Mouse (Mus musculus): Measurements from ENCODE around the gene Abcb4.
"Not testable (repeated sequence)": the region's sequence is repeated elsewhere in the genome, so short reads cannot be mapped to it uniquely, and the experiment has no call there.

The Abcb4 gene

DNA sequence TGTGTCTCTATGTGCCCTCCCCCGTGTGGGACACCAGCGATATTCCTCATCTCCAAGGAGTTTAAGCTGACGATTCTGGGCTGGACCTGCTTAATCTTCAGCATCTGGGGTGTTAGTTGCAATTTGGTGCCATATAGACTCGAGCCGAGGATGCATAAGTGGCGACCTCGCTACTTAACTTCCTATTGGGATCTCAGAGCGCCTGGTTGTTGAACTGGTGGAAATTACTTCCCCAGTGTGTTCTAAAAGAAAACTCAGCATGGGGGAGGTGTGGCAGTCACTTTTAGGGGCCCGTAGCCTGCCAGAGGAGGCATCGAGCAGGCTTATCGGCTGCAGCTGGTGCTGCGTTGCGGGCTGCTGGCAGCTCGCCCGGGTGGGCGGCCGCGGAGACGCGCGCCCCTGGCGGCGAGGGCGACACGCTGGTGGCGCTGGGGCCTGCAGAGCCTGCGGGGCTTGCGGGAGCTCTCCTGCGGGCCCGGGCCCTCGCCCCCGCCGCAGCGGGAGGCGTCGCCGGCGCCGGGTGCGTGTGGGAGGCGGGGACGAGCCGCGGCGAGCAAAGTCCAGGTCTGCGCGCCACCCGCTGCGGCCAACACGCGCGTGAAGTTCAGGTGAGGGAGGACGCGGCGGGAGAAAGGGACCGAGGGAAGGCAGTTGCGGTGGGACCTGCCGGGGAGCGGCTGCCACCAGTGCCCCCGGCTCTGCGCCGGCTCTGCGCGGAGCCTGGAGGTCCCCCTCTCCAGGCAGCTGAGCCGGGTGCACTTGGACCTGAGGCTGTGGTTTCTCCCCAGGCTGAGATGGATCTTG, at the start of gene Abcb4:
TSS of gene Abcb4 (plus strand) at position 418 of the 804 bp plus-strand sequence.
- peak; percentile 46 to 53 for DNase-seq (ENCODE audit: low read depth in 2 of 2, low spot score in 2 of 2)

DNA sequence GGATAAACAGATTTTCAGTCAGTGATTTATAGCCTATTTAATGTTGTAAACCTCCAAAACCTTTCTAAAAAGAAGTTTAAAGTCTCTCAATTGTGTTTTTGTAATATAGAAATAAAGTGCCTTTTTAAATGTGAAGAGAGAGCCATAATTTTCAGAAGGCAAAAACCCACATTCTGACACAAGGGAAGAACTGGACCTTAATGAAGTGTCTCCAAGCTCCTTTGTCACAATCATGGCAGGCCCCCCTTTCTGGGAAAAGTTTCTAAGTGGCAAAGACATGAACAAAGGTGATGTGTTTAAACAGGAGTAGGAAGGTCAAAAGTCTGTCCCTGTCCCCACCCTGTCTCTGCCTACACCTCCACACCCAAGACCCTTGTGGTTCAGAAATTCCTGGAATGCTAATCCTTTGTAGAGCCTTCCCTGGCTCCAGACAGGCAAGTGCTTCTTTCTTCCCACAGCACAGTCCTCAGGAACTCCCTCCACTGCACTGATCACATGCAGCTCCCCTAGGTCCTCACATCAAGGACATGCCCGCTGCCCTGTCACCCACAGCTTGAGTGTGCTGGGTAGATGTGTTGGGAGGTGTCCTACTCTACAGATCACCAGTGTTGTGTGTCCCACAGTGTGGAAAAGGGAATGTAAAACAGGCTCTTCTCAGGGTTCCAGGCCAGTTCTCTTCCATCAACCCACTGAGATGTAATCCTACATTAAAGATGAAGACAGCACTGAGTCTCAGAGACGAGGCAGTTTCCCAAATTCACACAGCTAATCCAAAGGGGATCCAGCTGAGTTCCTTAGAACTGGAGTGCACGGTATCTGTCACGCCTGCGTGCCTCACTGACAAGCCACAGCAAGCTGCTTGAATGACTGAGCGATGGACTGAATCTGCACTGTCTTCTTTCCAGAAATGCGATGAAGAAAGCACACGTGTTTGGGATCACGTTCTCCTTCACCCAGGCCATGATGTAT, 44.6 kb upstream of the Abcb4 start:
- not testable (repeated sequence) for DNase-seq (ENCODE audit: low read depth in 2 of 2, low spot score in 2 of 2)

DNA sequence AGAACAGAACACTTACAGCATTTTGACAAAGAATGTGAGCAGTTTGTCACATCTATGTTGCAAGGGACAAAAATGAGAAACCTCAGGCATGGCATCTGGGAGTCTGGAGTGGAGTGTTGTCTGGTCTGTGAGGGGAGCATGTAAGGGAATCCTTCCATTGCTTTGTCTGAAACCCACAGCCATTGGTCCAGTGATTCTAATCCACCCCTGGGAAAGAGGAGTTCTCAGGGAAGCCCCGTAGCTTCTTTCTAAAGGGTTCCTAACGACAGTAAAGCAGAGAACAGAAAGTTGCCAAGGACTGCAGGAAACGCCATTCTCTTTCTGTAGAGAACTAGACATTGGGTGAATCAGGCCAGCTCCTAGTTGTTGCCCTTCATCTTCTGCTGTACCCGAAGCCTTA, 42.7 kb upstream of the Abcb4 start:
- DNase-seq (ENCODE audit: low read depth in 2 of 2, low spot score in 2 of 2): no peak

DNA sequence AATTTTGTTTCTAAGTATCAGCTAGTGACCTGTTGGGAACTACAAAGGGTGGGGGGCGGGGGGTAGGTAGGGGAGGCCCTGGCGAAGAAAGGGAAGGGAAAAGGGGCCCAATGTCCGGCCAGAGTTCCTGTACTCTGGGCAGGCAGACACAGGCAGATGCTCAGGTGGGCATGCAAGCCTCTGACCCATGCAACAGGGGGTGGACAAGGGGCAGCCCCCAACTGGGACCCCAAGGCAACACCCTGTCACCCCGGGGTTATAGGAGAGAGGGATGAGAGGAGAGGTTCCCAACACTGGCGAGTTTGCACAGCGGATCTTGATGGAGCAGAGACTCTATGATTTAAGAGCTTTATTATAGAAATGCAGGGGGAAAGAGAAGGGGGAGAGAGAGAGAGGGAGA, 36.3 kb upstream of the Abcb4 start:
- DNase-seq (ENCODE audit: low read depth in 2 of 2, low spot score in 2 of 2): no peak

DNA sequence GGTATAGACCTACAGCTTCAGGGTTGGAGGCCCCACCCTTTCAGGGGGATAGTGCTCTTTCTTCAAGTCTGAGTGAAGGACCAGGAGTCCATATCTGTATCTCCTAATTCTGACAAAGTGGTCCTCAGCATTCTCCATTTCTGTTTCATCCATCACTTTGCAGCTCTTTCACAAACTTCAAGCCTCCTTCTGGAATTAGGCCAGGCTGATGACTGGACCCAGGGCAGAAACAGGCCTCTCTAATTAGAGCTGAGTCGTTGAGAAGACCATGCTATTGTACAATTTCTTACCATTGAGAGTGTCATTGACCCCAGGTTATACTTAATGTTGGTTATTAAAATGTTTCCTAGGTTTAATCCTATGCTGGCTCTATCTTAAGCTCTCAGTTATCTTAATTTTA, 31.7 kb upstream of the Abcb4 start:
- DNase-seq (ENCODE audit: low read depth in 2 of 2, low spot score in 2 of 2): no peak

DNA sequence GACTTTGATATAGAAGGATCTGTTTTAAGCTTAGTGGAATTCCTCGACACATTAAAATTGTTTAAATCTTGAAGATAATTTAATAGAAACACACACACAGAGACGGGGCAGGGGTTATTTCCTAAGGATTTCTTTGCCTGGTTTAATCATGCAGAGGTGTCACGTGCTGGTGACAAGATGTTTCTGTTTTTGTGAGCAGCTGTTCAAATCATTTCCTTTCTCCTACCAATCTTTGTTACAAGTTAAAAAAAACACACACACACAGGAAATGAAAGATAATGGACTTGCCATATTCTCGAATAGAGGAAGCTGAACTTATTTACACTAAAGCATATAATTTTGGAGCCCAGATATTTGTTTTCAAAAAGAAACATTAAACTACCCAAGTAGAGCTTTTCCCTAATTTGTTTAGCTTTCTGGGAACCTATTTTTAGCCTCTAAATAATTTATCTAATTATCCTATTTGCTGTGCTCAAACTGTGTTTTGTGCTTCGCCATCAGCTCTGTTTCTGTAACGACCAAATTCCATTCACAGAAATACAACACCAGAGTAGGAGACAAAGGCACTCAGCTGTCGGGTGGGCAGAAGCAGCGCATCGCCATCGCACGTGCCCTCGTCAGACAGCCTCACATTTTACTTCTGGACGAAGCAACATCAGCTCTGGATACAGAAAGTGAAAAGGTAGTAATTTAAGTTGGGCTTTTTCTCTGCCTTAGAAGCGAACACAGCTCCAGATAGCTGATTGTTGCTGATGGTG, 29.8 kb upstream of the Abcb4 start:
- DNase-seq (ENCODE audit: low read depth in 2 of 2, low spot score in 2 of 2): no peak

DNA sequence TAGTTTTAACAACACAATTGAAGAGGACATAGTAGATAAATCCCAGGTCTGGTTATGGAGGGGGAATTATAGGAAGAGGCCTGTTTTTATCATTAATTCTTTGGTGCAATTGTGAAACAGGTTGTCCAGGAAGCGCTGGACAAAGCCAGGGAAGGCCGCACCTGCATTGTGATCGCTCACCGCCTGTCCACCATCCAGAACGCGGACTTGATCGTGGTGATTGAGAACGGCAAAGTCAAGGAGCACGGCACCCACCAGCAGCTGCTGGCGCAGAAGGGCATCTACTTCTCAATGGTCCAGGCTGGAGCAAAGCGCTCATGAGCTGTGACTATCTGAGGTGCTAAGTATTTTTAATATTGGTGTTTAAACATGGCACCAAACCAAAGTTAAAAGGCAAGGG, 27.9 kb upstream of the Abcb4 start:
- not testable (repeated sequence) for DNase-seq (ENCODE audit: low read depth in 2 of 2, low spot score in 2 of 2)

DNA sequence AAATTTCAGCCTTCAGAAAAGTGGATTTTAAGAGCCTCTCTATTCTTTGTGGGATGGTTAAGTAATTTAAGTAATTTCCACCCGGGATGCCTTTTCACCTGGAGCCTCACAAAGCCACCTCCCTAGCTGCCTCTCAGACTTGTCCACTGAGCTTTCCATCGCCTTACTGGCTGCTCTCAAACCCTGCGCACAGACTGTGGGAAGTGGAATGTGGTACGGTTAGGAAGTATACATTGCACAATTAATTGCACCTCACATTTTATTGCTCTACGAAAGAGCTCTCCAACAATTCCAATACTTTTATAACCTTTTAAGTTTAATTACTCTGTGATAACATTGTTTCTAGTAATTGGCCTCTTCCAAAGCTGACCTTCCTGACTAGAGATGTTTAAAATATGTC, 27.2 kb upstream of the Abcb4 start:
- no peak for DNase-seq (ENCODE audit: low read depth in 2 of 2, low spot score in 2 of 2)

DNA sequence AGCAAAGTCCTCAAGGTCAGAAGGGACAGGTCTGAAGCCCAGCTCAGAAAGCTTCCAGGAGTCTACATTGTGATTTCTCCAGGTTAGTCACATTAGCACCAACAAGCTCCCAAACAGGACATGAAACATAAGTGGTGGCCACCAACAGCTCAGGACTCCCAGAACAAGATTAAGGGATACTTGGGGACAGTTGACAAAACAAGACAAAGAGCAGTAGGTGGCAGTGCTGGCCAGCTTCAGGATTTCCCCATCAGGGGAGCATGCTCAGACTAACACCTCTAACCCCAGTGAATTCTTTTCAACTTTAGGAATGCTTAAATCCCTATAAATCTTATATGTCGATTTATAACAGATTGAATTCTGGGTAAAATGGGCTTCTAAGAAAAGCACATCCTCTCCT, 25.5 kb upstream of the Abcb4 start:
- DNase-seq (ENCODE audit: low read depth in 2 of 2, low spot score in 2 of 2): no peak

DNA sequence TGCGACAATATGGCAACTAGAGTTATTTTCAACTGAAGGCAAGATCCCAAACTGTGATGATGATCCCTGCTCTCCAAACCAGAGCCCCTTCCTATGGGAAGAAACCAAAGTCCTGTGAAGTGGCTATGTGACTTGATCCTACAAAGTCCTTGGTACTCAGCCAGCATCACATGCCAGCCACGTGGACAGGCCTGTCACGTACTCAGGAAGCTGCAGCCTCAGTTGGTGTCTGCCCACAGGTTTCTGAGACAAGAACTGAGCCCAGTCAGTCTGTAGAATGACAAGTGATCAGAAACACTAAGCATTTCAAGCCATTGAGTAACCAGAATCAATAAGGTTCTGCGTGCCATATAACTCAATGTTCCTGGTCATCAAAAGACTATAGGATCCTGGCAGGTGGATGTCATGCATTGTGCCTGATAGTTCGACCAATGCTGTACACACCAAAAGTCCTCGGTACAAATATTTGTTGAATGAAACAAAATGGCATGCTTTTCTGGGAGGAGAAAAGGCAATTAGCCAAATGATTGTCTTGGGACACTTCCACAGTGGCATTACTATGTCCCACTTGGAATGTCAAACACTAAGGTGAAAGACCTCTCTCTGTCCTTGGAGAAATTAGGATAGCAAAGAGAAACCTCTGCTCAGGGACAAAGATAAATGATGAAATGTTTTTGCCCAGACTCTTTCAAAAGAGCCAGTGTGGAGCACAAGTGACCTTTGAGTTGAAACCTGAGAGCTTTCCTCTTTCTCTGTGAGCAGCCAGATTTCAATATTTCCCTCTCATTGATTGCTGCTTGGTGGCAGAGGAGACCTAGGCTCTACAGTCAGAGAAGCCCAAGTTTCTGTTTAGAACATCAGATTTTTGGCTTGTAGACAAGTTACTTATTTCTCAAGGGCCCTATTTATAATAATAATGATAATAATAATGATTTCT, 20.3 kb upstream of the Abcb4 start:
- no peak for DNase-seq (ENCODE audit: low read depth in 2 of 2, low spot score in 2 of 2)

DNA sequence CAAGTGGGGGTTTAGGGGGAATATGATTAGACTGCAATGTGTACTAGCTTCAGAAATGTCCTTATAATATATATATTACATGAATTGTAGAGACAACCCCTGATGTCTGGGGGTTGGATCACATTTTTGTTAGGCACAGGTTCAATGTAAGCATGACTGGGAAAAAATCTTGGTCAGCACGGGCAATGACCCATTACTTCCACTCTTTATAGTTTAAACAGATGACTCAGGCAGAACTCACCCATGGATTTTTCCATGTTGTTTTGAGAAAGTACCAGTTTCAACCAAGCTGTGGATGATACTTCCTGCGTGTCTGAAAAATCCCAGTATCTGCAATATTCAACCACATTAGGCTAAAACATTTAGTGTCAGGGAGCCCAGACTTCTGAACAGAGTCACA, 16.4 kb upstream of the Abcb4 start:
- DNase-seq (ENCODE audit: low read depth in 2 of 2, low spot score in 2 of 2): no peak

DNA sequence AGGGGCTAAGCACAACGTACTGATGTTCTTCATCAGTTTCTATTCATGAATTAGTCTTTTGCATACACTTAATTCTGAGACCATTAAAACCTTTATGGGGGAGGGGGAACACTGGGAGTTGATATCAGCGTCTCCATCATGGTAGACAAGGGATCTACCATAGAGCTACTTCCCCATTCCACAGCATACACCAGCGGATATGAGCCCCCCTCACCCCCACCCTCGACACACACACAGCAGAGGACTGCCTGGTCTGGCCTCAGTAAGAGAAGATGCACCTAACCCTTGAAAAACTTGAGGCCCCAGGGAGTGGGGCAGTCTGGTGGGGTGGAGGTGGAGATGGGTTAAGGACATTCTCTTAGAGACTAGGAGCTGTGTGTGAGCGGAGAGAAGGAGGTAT, 15.7 kb upstream of the Abcb4 start:
- DNase-seq (ENCODE audit: low read depth in 2 of 2, low spot score in 2 of 2): no peak

DNA sequence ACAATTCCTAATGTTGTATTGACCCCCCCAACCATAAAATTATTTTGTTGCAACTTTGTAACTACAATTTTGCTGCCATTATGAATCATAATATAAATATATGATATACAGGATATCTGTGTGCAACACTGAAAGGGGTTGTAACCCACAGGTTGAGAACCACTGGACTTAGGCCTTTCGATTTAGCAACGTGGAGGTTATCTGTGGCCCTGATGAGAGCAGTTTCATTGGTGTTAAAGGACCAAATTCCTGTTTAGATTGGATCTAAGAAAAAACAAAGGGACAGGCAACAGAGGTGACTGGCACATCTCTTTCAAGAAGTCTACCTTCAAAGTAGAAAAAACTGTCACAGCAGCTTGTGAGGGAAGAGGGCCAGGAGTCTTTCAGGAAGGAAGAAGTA, 7.7 kb upstream of the Abcb4 start:
- no peak for DNase-seq (ENCODE audit: low read depth in 2 of 2, low spot score in 2 of 2)

DNA sequence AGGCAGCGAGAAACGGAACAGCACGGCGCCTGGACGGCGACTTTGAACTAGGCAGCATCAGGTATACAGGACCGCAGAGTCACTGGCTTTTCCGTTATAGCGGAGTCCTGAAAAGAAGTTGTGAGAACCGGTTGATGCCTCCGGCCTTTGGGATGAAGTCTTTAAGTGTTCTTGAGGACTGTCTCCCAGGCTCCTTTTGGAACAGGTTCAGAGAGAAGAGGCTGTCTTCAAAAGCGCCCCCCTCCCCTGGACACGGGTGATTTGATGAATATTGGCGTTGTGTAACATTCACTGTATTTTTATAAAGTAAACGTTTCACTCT, 548 bp downstream of the Abcb4 start:
- DNase-seq (ENCODE audit: low read depth in 2 of 2, low spot score in 2 of 2): no peak

DNA sequence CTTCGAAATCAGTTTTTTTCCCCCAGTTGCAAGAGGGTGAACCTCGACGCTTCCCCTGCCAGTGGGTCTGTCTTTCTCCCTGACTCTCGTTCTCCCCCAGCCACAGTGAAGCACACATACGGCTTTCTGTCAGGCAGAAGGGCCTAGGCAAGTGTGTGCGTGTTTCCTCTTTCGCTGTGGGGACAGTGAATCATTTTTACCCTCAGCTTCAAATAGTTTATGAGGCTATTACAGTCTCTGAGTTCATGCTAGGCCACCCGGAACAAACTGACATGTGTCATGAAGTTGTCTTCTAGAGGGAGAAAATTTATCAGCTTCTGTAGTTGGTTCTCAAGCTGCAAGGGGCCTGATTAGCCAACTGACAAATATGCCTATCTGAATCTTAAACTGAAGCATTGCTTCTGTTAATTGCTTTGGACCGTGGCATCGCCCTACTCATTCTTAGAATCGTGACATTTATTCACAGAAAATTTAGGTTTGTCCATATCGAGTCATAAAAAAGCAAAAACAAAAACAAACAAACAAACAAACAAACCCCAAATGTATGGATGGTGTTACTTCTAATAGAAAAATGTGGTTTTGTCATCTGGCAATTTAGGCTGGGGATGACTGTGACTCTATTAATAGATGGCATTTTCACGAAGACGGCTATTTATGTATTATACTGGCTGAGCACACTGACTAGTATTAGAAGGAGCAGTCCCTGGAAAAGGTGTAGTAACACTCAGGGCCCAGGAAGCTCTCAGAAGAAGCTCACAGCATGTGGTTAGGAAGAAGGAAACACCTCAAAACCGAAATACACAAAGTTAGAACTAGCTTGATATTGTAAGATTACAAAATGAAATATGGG, 1.3 kb downstream of the Abcb4 start:
- DNase-seq (ENCODE audit: low read depth in 2 of 2, low spot score in 2 of 2): no peak

DNA sequence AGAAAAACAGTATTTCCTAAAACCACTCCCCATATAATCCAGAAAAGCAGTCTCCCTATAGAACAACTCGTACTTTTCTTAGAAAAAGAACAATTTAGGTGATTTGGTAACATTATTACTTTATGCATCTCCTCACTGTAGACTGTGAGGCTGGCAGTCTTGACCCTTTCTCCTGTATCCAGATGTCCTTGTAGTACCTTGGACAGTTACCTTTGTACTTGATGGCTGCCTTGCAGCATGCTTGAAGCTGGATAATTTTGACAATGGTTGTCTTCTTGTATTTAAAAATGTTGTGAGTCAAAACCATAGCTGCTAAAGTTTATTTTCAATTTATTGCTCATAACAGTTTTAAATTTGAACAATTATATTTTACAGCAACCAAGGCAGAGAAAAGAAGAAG, 2.7 kb downstream of the Abcb4 start:
- no peak for DNase-seq (ENCODE audit: low read depth in 2 of 2, low spot score in 2 of 2)

DNA sequence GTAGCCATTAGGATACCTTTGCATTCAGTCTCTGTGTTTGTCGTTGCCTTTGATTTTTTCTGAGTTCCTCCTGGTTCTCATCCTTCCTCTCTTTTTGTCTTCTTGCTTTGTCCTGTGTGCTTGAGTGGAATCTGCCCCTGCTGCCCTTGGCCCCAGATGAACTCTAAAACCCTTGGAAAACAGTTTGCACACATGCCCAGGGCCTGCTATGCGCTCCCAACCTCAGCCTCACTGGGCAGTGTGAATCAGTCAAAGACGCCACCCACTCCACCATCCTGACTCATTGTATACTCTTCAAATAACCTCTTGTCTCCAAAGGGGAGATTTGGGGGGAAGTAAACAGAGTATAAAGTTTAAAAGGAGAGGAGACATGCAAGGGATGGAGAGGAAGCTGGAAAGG, 4.7 kb downstream of the Abcb4 start:
- no peak for DNase-seq (ENCODE audit: low read depth in 2 of 2, low spot score in 2 of 2)

DNA sequence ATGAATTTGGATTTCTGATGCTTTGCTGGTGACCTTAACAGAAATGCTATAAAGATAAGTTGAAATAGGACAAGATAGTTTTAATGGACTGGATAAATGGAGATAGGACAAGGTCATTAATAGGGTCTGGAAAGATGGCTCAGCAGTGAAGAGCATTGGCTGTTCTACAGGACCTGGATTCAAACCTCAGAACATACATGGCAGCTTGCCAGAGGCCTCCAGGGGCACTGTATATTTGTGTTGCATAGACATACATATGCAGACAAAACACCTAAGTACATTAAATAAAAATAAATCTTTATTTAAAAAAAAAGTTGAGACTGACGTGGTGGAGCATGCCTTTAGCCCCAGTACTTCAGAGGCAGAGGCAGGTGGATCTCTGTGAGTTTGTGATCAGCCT, 7.5 kb downstream of the Abcb4 start:
- no peak for DNase-seq (ENCODE audit: low read depth in 2 of 2, low spot score in 2 of 2)

DNA sequence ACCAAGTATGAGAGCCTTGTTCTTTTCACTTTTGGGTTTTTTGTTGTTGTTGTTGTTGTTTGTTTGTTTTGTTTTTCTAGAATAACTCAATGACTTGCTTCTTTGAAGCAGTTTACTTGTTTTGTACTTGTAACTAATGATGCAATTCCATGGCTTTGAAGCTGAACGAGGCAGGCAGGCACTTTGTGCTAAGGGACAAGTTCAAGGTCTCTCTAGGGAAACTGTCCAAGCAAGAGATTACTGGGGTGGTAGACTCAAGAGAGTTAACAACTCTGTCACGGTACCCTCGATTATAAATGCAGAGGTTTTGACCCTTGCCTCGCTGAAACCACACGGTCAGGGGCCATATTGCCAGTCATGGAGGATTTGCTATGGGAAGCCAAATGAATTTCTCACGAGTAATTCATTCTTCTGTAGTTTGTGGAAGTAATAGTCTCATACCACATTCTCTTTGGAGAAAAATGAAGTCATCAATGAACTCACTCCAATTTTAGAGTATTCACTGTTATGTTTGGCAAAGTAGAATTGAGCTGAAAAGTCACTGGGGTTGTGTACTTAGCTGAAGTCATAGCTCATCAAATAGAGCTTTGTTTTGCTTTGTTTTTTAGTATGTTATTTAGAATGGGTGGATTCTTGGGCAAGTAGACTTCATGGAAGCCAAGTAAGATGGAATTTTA, 8.8 kb downstream of the Abcb4 start:
- DNase-seq (ENCODE audit: low read depth in 2 of 2, low spot score in 2 of 2): no peak
